Mouse (Mus musculus) lung, adult 2 months (tissue): Measurements from ENCODE around the gene Scgb1c1. TPM values are rescaled to one million over a fixed set of nuclear protein-coding genes. Genes with fewer than 3 reads are reported as not detected.

Experiments
- DNase-seq: peaks from one replicate; pipeline ENCODE4 v3.0.0; 2022
- H3K4me1 ChIP-seq: fragments of 200-500 bp; 2 replicates; pipeline ENCODE4 v1.6.1; 2011; ENCODE audit warnings: low read length; ENCODE audit not compliant: control insufficient read depth, insufficient read depth
- H3K4me3 ChIP-seq: fragments of 200-500 bp; replicated peaks from 2 replicates; pipeline ENCODE3; 2011; ENCODE audit warnings: low read depth, mild to moderate bottlenecking, control low read depth, low read length; ENCODE audit errors: extremely low read depth
- CTCF ChIP-seq: fragments of 200-500 bp; IDR thresholded peaks from 2 replicates; pipeline ENCODE4 v1.5.1; 2011; ENCODE audit warnings: mild to moderate bottlenecking, low read length, control low read depth; ENCODE audit not compliant: insufficient read depth
- POLR2A ChIP-seq: fragments of 200-500 bp; IDR thresholded peaks from 2 replicates; pipeline ENCODE4 v1.6.1; 2011; ENCODE audit warnings: low read depth, mild to moderate bottlenecking, control low read depth, low read length, borderline replicate concordance; ENCODE audit errors: extremely low read depth
- WGBS: fragments of 180-500 bp; shearing (Covaris S2); methylation state at CpG from one replicate; pipeline ENCODE4 v1.1.7; 2018; 5-methylcytosine and 5-hydroxymethylcytosine counted together
- polyA plus RNA-seq: library from polyadenylated mRNA; depleted of rRNA; stranded (reverse); fragments of >200 nt; gene quantifications from 2 replicates; pipeline ENCODE4 v1.2.3, GENCODE M21; 2012; rRNA removed

Gene Scgb1c1
- 45.0 and 76.2 TPM in 2 replicates for polyA plus RNA-seq

DNA sequence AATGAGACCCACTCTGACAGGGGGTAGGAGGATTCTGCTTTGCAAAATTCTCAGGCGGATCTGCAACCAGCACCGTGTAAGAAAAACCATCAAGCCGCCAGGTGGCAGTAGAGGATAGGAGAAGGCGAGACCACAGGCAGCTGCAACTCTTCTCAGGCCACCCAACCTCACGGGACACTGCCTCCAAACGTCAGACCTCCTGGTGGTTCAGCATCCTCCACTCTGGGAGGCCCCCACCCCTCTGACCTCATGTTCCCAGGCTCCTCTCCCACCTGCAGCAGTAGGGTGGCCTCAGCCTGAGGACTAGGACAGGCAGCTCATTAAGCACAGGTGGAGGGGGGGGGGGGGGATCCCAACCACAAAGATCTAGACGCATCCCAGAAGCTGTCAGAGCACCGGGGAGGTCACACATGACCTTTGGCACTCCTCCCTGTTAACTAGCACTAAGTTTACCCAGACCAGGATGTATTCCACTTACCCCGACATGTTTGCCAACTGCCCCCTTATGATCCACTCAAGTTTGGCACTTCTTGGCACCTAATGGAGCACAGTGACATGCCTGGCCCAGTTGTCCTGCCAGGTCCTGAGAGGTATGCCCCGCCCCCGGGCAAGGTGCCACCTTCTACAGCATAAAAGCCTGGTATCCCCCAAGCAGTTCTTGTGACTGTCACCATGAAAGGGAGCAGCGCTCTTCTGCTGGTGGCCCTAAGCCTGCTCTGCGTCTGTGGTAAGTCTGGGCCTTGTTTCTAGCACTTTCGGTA is at the start of gene Scgb1c1:
TSS of gene Scgb1c1 (plus strand) at position 643 of the 761 bp plus-strand sequence.
- TF ChIP-seq CTCF: peak; percentile 93
- no peak for TF ChIP-seq POLR2A
- Histone ChIP-seq H3K4me1 (peaks cover 3% of the 10 kb centered on the region; the same call in 1 of the 2 replicates), H3K4me3 (no peak within 1 kb of the TSS)
- DNase-seq: peak; percentile 92
- 19% methylated on average over 14 of the region's 14 CpGs for WGBS

DNA sequence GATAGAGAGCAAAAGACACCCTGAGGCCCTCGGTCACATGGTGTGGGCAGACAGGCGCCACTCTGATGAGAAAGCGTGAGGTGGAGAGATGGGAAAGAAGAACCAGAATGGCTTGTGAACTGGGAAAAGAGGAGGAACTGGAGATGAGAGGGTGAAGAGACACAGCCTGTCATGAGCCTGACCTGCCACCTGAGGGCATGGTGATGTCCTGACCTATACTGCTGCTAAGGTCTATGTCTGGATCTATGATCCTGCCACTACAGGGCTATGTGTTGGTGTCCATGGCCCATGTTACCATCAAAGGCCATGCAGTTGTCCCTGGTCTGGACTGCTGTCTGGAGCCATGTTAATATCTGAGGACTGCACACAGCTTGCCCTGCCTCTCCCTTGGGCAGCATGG is 47.7 kb upstream of the Scgb1c1 start:
- Histone ChIP-seq H3K4me3 (no peak overlapping the region), H3K4me1 (no peaks in the 10 kb centered on the region)
- DNase-seq: no peak
- TF ChIP-seq CTCF: peak; percentile 30; the same call in 1 of the 2 replicates
- no peak for TF ChIP-seq POLR2A
- WGBS: 77% methylated on average over 3 of the region's 3 CpGs

DNA sequence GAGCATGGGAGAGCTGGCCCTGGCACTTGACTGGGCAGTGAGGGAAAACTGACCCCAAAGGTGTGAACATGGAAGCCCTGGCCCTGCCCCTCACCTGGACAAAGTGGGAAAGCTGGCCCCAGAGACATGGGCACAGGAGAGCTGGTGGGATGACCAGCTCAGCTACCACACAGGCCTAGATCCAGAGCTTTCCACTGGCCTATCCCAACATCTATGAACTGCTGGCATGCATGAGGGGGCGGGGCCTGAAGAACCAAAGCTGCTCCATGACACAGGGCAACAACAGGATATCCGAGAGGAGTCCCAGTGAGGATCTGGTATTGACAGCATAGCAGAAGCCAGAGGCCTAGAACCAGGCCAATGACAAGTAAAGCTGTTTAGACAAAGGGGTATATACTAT is 47.1 kb upstream of the Scgb1c1 start:
- 49% methylated on average over 2 of the region's 2 CpGs for WGBS
- no peaks in the 10 kb centered on the region for H3K4me1 ChIP-seq
- no peak overlapping the region for H3K4me3 ChIP-seq
- no peak for DNase-seq
- TF ChIP-seq CTCF (no peak), POLR2A (no peak)

DNA sequence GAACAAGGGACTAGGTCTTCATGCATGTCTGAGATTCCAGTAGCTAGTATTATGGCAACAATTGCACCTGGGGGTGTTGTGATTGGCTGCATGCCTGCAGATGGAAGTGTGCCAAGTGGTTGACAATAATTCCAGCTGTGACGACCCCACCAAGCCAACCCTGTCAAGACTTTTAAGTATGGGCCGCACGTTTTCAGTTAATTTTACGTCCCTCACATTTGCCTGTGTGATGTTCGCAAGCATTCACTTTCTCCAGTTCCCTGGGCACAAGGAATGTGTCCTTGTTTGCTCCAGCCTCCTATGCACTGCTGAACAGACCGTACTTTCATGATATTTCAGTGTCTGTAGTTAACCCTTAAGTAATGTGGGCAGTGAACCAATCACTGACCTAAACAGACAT is 42.7 kb upstream of the Scgb1c1 start:
- DNase-seq: no peak
- Histone ChIP-seq H3K4me1 (no peaks in the 10 kb centered on the region), H3K4me3 (no peak overlapping the region)
- WGBS: 67% methylated on average over 6 of the region's 6 CpGs
- TF ChIP-seq POLR2A (no peak), CTCF (no peak)

DNA sequence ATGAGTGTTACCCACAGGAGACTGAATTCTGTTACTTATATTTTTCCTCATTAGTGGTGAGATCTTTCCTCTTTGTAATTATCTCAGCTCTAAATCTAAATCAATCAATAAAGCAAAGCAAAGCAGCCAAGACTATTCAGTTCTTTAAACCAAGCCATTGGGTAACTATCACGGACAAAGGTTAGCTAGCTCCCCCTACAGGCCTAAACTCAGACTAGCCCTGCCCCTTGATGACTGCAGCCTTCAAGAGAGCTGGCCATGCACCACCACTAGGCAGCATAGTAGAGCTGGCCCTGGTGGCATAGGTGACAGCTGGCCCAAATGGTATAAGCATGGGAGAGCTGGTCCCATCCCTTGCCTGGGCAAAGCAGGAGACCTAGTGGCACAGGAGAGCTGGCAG is 39.6 kb upstream of the Scgb1c1 start:
- 17% methylated on average over 1 of the region's 1 CpGs for WGBS
- Histone ChIP-seq H3K4me3 (no peak overlapping the region), H3K4me1 (no peaks in the 10 kb centered on the region)
- DNase-seq: peak; percentile 15
- TF ChIP-seq CTCF (peak; percentile 61), POLR2A (no peak)

DNA sequence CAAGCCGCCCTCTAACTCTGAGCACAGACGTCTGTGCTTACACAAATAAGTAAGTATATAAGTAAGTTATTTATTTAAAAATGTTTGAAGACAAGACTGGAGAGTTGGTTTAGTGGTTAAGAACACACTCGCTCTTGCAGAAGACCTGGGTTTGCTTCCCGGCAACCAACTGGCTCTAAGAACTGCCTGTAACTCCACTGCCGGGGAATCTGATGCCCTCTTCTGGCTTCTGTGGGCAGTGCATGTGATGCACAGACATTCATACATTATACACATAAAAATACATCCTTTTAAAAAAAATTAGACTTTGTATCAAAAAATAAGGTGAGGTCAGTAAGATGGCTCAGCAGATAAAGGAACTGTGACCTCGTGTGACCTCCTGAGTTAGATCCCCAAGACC is 34.9 kb upstream of the Scgb1c1 start:
- no peak for DNase-seq
- WGBS: 84% methylated on average over 6 of the region's 6 CpGs
- no peak overlapping the region for H3K4me3 ChIP-seq
- H3K4me1 ChIP-seq: no peaks in the 10 kb centered on the region
- TF ChIP-seq CTCF: 0 out of 2 replicates have a peak, but pooled peaks have one; percentile 5
- TF ChIP-seq POLR2A: no peak

DNA sequence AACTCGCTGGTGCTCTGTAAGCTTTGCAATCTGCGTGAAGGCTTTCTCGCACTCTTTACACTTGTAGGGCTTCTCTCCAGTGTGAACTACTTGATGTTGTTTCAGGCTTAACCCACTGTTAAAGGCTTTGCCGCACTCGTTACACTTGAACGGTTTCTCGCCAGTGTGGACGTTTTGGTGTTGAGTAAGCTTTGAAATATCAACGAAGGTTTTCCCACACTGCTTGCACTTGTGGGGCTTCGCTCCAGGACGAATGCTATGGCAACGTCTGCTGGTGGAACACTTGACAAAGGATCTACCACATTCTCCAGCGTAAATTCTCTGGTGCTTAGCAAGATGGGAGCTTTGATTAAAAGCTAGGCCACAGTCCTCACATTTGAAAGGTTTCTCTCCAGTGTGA is 33.6 kb upstream of the Scgb1c1 start:
- TF ChIP-seq CTCF (no peak), POLR2A (no peak)
- no peak overlapping the region for H3K4me3 ChIP-seq
- H3K4me1 ChIP-seq: no peaks in the 10 kb centered on the region
- 77% methylated on average over 13 of the region's 13 CpGs for WGBS
- no peak for DNase-seq

DNA sequence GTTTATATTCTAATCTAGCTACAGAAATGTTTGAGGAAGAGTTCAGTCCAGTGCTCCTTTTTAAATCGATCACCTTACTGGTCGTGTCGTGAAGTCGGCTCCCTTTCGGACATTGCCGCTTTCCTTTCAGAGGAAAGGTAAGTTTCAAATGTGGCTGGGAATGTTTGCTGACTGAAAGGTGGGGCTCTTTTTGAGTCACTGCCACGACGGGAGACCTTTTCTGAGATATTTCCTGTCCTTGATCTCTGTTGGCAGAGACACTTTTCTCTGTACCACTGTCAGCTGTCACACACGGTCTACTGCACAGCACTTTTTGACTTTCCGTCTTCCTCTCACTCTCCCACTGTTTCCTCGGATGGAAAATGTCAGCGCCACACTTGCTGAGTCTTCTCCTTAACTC is 32.5 kb upstream of the Scgb1c1 start:
- 77% methylated on average over 12 of the region's 12 CpGs for WGBS
- H3K4me3 ChIP-seq: no peak overlapping the region
- no peak for DNase-seq
- TF ChIP-seq CTCF: no peak
- TF ChIP-seq POLR2A: no peak
- no peaks in the 10 kb centered on the region for H3K4me1 ChIP-seq

DNA sequence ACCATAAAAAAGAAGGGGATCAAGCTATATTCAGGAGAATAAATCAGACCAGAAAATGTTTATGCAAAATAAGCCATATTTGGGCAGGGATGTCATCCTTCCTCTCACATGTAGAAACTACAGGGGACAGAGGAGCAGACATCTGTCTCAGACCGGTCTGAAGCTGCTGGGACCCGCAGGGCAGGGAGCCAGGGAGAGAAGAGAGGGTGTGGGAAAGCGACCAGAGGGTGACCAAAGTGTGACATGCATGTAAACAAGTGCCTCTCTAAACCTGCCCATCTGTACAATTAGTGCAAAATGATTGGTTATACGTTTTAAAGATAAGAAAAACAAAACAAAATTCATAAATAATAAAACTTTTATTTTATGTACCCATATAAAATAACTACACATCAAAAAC is 25.2 kb upstream of the Scgb1c1 start:
- TF ChIP-seq POLR2A: no peak
- no peak for TF ChIP-seq CTCF
- H3K4me1 ChIP-seq: no peaks in the 10 kb centered on the region
- 46% methylated on average over 4 of the region's 4 CpGs for WGBS
- no peak overlapping the region for H3K4me3 ChIP-seq
- DNase-seq: no peak

DNA sequence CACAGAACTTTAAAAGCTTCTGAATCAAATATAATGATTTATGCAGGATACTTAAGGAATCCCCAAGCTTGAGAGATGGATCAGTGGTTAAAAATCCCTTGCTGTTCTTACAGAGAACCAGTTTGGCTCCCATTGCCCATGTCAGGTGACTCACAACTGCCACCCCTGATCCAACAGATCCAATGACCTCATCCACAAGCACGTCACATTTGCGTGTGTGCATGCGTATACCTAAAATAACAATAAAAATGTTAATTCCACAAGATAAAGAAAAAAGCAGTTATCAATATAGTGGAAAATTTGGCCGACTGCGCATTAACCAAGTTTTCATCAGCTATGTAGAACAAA is 24.1 kb upstream of the Scgb1c1 start:
- WGBS: 56% methylated on average over 5 of the region's 5 CpGs
- TF ChIP-seq POLR2A (no peak), CTCF (no peak)
- Histone ChIP-seq H3K4me3 (no peak overlapping the region), H3K4me1 (no peaks in the 10 kb centered on the region)
- DNase-seq: no peak
